Mouse (Mus musculus) brain, embryonic 14.5 days (tissue): Measurements from ENCODE around the gene Maats1.

Experiments
- CTCF ChIP-seq: fragments of 200-500 bp; IDR thresholded peaks from 2 replicates; pipeline ENCODE4 v1.5.1; 2012; ENCODE audit warnings: inconsistent platforms, mild to moderate bottlenecking, moderate library complexity, borderline replicate concordance; ENCODE audit not compliant: insufficient read depth, insufficient read length; ENCODE audit errors: extremely low read depth
- POLR2A ChIP-seq: fragments of 200-500 bp; IDR thresholded peaks from 2 replicates; pipeline ENCODE4 v1.6.1; 2012; ENCODE audit warnings: mild to moderate bottlenecking, inconsistent platforms, borderline replicate concordance; ENCODE audit not compliant: poor library complexity, insufficient read depth, insufficient read length, severe bottlenecking; ENCODE audit errors: extremely low read depth

DNA sequence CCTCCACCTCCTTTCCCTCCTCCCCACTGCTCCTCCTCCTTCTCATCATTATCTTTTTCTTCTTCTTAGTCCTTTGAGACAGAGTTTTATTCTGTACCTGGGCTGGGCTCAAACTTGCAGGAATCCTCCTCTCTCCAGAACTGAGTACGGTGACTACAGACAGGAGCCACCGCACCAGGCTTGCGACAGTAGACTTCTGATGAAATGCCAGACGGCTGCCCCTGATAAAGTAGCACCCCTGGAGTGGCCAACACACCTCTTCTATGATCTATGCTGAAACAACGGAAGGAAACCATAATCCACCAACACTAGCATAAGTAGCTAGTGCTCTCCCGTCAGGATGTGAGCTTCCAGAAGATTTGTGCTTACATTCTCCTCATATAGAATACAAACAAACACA is 45.4 kb upstream of the Maats1 start:
- TF ChIP-seq CTCF (no peak), POLR2A (no peak)
